Mouse (Mus musculus) heart, embryonic 16.5 days (tissue): ENCODE results near the gene Dbi. TPM values are rescaled to one million over a fixed set of nuclear protein-coding genes. Genes with fewer than 3 reads are reported as not detected.

Experiments used
- ATAC-seq: fragments of 200-750 bp; cut with Nextera tagmentation; replicated peaks from 2 replicates; pipeline ENCODE4 v1.8.0; 2017; ENCODE audit warnings: moderate number of reproducible peaks; ENCODE audit not compliant: insufficient read depth, low FRiP score; ENCODE audit errors: extremely low read depth
- H3K27ac ChIP-seq: fragments of 300-500 bp; sonication (generic); 2 replicates; pipeline ENCODE4 v1.5.1; 2014; ENCODE audit warnings: mild to moderate bottlenecking, low read length, control low read depth, moderate library complexity
- H3K27me3 ChIP-seq: fragments of 300-500 bp; sonication (generic); 2 replicates; pipeline ENCODE4 v1.6.1; 2014; ENCODE audit warnings: low read length, mixed read lengths; ENCODE audit not compliant: control insufficient read depth, insufficient read depth
- H3K36me3 ChIP-seq: fragments of 300-500 bp; sonication (generic); 2 replicates; pipeline ENCODE4 v1.6.1; 2014; ENCODE audit not compliant: control insufficient read depth, insufficient read depth
- H3K4me1 ChIP-seq: fragments of 300-500 bp; sonication (generic); 2 replicates; pipeline ENCODE4 v1.6.1; 2014; ENCODE audit warnings: low read length, mixed read lengths; ENCODE audit not compliant: control insufficient read depth, insufficient read depth
- H3K4me2 ChIP-seq: fragments of 300-500 bp; sonication (generic); 2 replicates; pipeline ENCODE4 v1.6.1; 2014; ENCODE audit warnings: low read depth, mild to moderate bottlenecking, control low read depth, low read length
- H3K4me3 ChIP-seq: fragments of 300-500 bp; sonication (generic); 2 replicates; pipeline ENCODE4 v1.5.1; 2014; ENCODE audit warnings: mild to moderate bottlenecking, control low read depth, low read length
- H3K9ac ChIP-seq: fragments of 300-500 bp; sonication (generic); 2 replicates; pipeline ENCODE4 v1.6.1; 2014; ENCODE audit warnings: low read length, control low read depth
- H3K9me3 ChIP-seq: fragments of 300-500 bp; sonication (generic); replicated peaks from 2 replicates; pipeline ENCODE4 v1.6.1; 2016; ENCODE audit warnings: low read length; ENCODE audit not compliant: control insufficient read depth
- WGBS: fragments of 180-500 bp; shearing (Covaris S2); extraction: QIAGEN DNeasy Blood & Tissue Kit; methylation state at CpG from one replicate; pipeline ENCODE4 v1.1.7; 2014; 5-methylcytosine and 5-hydroxymethylcytosine counted together
- polyA plus RNA-seq: library from polyadenylated mRNA; unstranded; fragments of >200 nt; fragmentation: Nextera tagmentation; extraction: Ambion mirVana; gene quantifications from 2 replicates; pipeline ENCODE4 v1.2.1, GENCODE M21; 2015

The Dbi gene
- polyA plus RNA-seq, 1 experiment from 2014 or later: 676 TPM

DNA sequence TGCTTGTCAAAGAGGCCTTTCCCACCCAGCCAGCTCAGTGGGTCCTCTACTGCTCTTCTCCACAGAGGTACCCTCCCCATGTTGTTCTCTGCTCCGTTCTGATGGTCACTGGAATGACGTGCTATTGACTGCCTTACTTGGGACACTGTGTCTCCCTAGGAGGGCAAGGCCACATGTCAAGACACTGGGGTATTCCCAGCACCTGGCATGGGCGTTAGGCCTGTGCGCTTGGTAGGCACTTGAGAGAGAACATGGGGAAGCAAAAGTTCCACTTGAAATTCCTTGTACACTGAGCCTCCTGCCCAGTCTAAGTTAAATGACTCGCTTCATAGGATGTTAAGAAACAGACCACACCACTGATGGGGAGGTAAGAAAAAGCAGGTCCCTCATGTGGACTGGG is 51.8 kb downstream of the Dbi start:
- Histone ChIP-seq H3K4me1 (peaks cover 8% of the 10 kb centered on the region), H3K36me3 (no peaks in the 10 kb centered on the region), H3K27ac (no peak overlapping the region), H3K9ac (no peak overlapping the region), H3K27me3 (no peaks in the 10 kb centered on the region), H3K4me2 (no peak overlapping the region), H3K9me3 (no peaks in the 10 kb centered on the region), H3K4me3 (no peak overlapping the region)
- ATAC-seq: no peak
- 60% methylated on average over 5 of the region's 5 CpGs for WGBS

GRCm38 (mm10) chr1:120066625-120067024 is 54.3 kb downstream of the Dbi start:
- Histone ChIP-seq H3K9me3 (no peaks in the 10 kb centered on the region), H3K4me1 (no peaks in the 10 kb centered on the region), H3K4me2 (no peak overlapping the region), H3K4me3 (no peak overlapping the region), H3K36me3 (no peaks in the 10 kb centered on the region), H3K9ac (no peak overlapping the region), H3K27ac (no peak overlapping the region), H3K27me3 (no peaks in the 10 kb centered on the region)
- 78% methylated on average over 3 of the region's 3 CpGs for WGBS
- ATAC-seq: no peak

GRCm38 (mm10) chr1:120066159-120066558 is 54.7 kb downstream of the Dbi start:
- Histone ChIP-seq H3K9me3 (no peaks in the 10 kb centered on the region), H3K27ac (no peak overlapping the region), H3K27me3 (no peaks in the 10 kb centered on the region), H3K36me3 (no peaks in the 10 kb centered on the region), H3K4me3 (no peak overlapping the region), H3K4me2 (no peak overlapping the region), H3K9ac (no peak overlapping the region), H3K4me1 (no peaks in the 10 kb centered on the region)
- WGBS: 81% methylated on average over 8 of the region's 8 CpGs
- no peak for ATAC-seq

- H3K4me3 ChIP-seq: no peak overlapping the region
Observed at GRCm38 (mm10) chr1:120064036-120064682, 56.7 kb downstream of the Dbi start.

More at GRCm38 (mm10) chr1:120064036-120064682, 56.7 kb downstream of the Dbi start:
- H3K27ac ChIP-seq: no peak overlapping the region
- no peaks in the 10 kb centered on the region for H3K4me1 ChIP-seq
- ATAC-seq: no peak
- 89% methylated on average over 11 of the region's 11 CpGs for WGBS
- H3K36me3 ChIP-seq: no peaks in the 10 kb centered on the region
- no peaks in the 10 kb centered on the region for H3K27me3 ChIP-seq
- no peak overlapping the region for H3K4me2 ChIP-seq
- no peak overlapping the region for H3K9ac ChIP-seq
- H3K9me3 ChIP-seq: no peaks in the 10 kb centered on the region

Other genes with a start within 250 kb of the Dbi start
- 8.0 and 8.4 TPM in 2 replicates for gene Tmem177, start 207.9 kb downstream of the Dbi start, polyA plus RNA-seq
- 0.16 and 0.25 TPM in 2 replicates for gene Cfap221, start 123.8 kb downstream of the Dbi start, polyA plus RNA-seq
- 0.11 TPM in 1 of 2 replicates, not detected in the other for gene Sctr, start 114.2 kb downstream of the Dbi start, polyA plus RNA-seq
- 10.2 and 10.4 TPM in 2 replicates for gene Tmem37, start 47.0 kb downstream of the Dbi start, polyA plus RNA-seq
- gene 3110009E18Rik, start 109 bp upstream of the Dbi start, polyA plus RNA-seq: 8.1 and 11.7 TPM in 2 replicates
- 18.5 and 19.9 TPM in 2 replicates for gene Steap3, start 151.6 kb upstream of the Dbi start, polyA plus RNA-seq
- not detected in 2 replicates for gene C1ql2, start 219.5 kb upstream of the Dbi start, polyA plus RNA-seq